Mouse (Mus musculus) regulatory T cell (primary cell): ENCODE measurements around the gene Chrna9.

Experiments used
- in situ Hi-C: fragments of 300-600 bp; cut with MboI, MseI; formaldehyde crosslinking; loops from one replicate; pipeline ENCODE4 v1.15.1; 2025; ENCODE audit warnings: high pct_unique_total_duplicates

The Chrna9 gene

DNA sequence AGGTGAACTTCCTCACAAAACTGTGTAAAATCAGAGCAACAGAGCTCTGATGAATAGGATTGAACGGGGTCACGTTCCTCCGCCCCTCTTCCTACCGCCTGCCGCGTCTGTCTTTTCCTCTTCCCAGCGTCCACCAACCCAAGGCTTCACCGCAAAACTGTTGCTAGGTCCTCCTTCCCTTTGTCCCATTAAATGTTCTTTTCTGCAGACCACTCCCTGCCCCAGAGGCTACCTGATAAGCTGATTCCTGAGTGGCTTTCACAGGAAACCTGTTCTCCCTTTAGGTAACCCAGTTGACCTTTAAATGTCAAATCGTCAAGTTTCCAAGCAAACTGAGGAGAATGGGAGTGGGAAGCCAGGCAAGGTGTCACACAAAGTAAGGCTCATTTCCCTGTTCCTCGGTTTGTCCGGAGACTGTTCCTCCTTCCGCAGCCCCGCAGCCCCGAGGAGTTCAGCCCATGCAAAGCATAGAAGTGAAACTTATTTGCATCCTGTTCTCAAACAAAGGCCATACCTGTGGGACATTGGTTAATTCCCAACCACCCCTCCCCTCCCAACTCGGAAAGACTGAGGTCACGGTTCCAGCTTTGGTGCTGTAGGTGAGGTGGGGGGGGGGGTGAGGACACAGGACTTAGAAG lies 70.4 kb downstream of the Chrna9 start:
- in situ Hi-C loops, result loop anchor here (25.0 kb wide), 1 partner anchor 607 kb away; the partner anchor contains the start of gene Apbb2

DNA sequence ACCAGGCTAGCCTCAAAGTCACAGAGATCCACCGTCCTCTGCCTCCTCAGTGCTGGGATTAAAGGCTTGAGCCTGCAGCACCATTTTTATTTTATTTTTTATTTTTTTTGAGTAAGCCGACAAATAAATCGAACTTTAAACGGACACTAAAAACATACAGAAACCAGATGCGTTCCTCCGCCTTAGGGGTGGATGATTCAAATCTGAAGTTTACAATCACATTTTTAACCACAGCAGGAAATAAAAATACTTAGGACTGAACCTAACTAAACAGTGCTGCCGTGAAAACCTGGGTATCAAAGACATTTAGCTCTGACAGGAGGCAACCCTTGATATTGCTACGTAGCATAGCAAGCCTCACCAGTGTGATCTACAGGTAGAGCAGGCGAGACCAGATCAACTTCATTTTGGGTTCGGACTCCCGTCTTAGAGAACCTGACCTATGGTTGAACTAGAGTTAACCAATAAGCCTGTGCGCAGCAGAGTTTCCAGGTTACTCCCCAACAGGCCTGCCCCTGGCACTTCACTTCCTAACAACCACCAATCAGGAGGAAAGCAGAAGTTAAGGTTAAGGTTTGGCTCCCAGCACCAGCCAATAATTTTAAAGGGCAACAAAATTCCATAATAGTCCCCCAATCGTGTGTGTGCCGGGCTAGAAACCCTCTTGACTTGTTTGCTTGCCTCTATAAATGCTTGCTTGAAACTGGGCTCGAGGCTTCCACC lies 73.7 kb downstream of the Chrna9 start:
- in situ Hi-C loops, result loop anchor here (25.0 kb wide), 1 partner anchor 604 kb away; the partner anchor contains the start of gene Apbb2

DNA sequence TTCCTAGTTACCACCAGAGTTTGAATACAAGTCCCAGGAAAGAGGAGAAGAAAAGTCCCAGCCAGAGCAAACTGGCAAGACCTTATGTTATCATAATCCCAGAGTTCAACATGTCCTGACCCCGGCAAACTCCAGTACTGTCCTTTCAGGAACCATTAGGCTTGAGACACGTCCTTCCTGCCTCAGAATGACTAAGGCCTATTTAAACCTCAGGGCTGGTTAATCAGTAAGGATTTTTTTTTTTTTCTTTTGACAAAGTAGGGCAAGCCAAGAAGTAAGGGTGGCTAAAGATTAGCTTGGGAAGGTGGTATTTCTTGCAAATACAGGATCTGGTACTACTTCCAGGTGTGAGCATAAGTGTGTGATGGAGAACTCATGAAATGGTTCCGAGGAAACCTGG lies 79.3 kb downstream of the Chrna9 start:
- in situ Hi-C loops, result loop anchor here (25.0 kb wide), 1 partner anchor 598 kb away; the partner anchor contains the start of gene Apbb2

DNA sequence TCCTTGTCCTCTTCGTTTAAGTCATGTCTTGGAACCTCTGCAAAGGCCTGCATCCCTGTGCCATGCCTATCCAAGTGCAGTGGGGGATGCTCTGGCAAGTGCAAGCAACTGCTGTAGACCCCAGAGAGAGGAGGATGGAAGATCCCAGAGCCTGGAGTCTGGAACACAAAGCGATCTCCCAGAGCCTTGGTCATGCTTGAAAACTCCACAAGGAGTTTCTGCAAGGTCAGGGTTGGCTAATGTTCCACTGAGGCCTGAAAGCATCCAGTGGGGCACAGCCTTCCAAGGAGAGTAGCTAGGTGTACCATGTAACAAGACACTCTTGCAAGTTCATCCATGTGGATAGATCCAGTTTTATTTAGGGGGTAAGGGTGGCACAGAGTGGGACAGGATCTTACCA lies 79.7 kb downstream of the Chrna9 start:
- in situ Hi-C loops, result loop anchor here (25.0 kb wide), 1 partner anchor 598 kb away; the partner anchor contains the start of gene Apbb2

DNA sequence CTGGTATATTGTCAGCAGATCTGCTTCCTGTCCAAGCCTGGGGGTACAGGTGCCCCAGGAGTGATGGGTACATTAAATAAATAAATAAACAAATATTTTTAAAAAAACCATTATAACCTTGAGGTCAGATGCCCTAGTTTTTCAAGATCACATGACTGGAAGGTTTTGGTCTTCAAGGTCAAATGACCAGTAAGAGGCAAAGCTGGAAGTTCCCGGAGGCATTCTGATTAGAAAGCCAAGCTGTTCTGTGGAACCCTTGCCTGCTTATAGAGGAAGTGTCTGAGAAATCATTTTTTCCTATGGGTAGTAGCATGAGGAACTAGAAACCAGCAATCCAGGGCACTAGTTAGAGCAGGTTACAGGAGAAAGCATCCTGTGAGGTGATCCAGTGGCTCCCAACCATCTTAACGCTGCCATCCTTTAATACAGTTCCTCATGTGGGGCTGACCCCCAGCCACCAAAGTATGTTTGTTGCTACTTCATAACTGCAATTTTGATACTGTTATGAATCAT lies 80.8 kb downstream of the Chrna9 start:
- in situ Hi-C loops, result loop anchor here (25.0 kb wide), 1 partner anchor 597 kb away; the partner anchor contains the start of gene Apbb2

DNA sequence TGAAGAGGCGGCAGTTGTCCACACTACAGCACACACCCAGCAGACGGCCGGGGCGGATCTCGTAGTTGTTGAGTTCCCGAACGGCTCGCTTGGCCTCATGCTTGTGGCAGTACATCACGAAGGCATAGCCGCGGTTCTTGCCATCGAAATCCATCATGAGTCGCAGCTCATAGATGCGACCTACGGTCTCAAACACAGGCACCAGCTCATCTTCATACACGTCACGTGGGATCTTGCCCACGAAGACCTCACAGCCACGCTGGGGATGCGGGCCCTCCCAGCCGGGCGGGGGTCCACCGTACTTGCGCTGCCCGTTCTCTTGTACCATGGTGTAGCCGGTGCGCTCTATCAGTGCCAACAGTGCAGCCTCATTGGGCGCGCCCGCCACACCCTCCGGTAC lies 92.1 kb downstream of the Chrna9 start:
- in situ Hi-C loops, result no loop called here
